Mouse (Mus musculus): ENCODE data around the gene Slc34a1.

DNA sequence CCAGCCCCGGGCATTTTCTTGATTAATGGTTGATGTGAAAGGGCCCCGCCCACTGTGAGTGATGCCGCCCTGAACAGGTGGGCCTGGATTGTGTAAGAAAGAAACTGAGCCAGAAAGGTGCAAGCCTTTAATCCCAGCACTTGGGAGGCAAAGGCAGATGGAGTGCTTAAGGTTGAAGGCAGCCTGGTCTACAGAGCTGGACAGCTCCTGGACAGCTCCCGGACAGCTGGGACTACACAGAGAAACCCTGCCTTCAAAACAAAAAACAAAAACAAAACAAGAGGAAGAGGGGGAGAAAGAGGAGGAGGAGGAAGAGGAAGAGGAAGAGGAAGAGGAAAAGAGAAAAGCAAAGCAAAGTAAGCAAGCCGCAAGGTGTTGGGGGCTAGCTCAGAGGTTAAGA lies 21.2 kb downstream of the Slc34a1 start:
- TF ChIP-seq CTCF (IDR thresholded peaks at IDR 0.05; ENCODE audit: low read depth, low read length) (no peak), POLR2A (IDR thresholded peaks at IDR 0.05; ENCODE audit: extremely low read depth, insufficient read depth, low read length) (no peak)

Measured in liver, adult 2 months (tissue).